Mouse (Mus musculus): ENCODE measurements around the gene Nfkbie. TPM values are rescaled to one million over a fixed set of nuclear protein-coding genes. Genes with fewer than 3 reads are reported as not detected.
A peak's percentile ranks its signal among the peaks of the same experiment; 100 is the strongest.

The Nfkbie gene
- polyA plus RNA-seq, 1 experiment from 2014 or later: 7.8 TPM

- no peaks in the 10 kb centered on the region; the same call in 1 of the 2 replicates for H3K9me3 ChIP-seq (ENCODE audit: control insufficient read depth, low read length)
- no peak overlapping the region for H3K9ac ChIP-seq (ENCODE audit: low read length)
- H3K27me3 ChIP-seq (ENCODE audit: control insufficient read depth, insufficient read depth, low read length): no peaks in the 10 kb centered on the region
- H3K27ac ChIP-seq (ENCODE audit: low read depth, low read length): no peak overlapping the region
- H3K4me2 ChIP-seq: no peak overlapping the region
- ATAC-seq (ENCODE audit: low FRiP score): no peak
- H3K4me3 ChIP-seq (ENCODE audit: low read depth, low read length): no peak overlapping the region
- 0 out of 2 replicates have a peak, but pooled peaks cover 2% of the 10 kb centered on the region for H3K36me3 ChIP-seq (ENCODE audit: control insufficient read depth, insufficient read depth, low read length)
- peak; percentile 94 for DNase-seq (ENCODE audit: low spot score, missing footprints)
- 14% methylated on average over 2 of the region's 2 CpGs for WGBS
- peaks cover 15% of the 10 kb centered on the region for H3K4me1 ChIP-seq (ENCODE audit: control insufficient read depth, insufficient read depth, low read length)
Observed at GRCm38 (mm10) chr17:45581567-45581983, 26.1 kb downstream of the Nfkbie start.

- WGBS: 93% methylated on average over 6 of the region's 6 CpGs
- Histone ChIP-seq H3K27me3 (ENCODE audit: control insufficient read depth, insufficient read depth, low read length) (no peaks in the 10 kb centered on the region), H3K27ac (ENCODE audit: low read depth, low read length) (no peak overlapping the region), H3K9ac (ENCODE audit: low read length) (no peak overlapping the region), H3K9me3 (ENCODE audit: control insufficient read depth, low read length) (no peaks in the 10 kb centered on the region; the same call in 1 of the 2 replicates), H3K4me1 (ENCODE audit: control insufficient read depth, insufficient read depth, low read length) (peaks cover 15% of the 10 kb centered on the region), H3K36me3 (ENCODE audit: control insufficient read depth, insufficient read depth, low read length) (peaks cover 5% of the 10 kb centered on the region; the same call in 1 of the 2 replicates), H3K4me3 (ENCODE audit: low read depth, low read length) (no peak overlapping the region), H3K4me2 (no peak overlapping the region)
- DNase-seq (ENCODE audit: low spot score, missing footprints): no peak
- ATAC-seq (ENCODE audit: low FRiP score): no peak
Observed at GRCm38 (mm10) chr17:45582188-45582587, 26.7 kb downstream of the Nfkbie start.

GRCm38 (mm10) chr17:45582715-45583355 is 27.3 kb downstream of the Nfkbie start:
- Histone ChIP-seq H3K27me3 (ENCODE audit: control insufficient read depth, insufficient read depth, low read length) (no peaks in the 10 kb centered on the region), H3K4me3 (ENCODE audit: low read depth, low read length) (no peak overlapping the region), H3K9ac (ENCODE audit: low read length) (no peak overlapping the region), H3K4me2 (no peak overlapping the region), H3K36me3 (ENCODE audit: control insufficient read depth, insufficient read depth, low read length) (peaks cover 5% of the 10 kb centered on the region; the same call in 1 of the 2 replicates), H3K9me3 (ENCODE audit: control insufficient read depth, low read length) (no peaks in the 10 kb centered on the region; the same call in 1 of the 2 replicates), H3K4me1 (ENCODE audit: control insufficient read depth, insufficient read depth, low read length) (peaks cover 15% of the 10 kb centered on the region), H3K27ac (ENCODE audit: low read depth, low read length) (no peak overlapping the region)
- ATAC-seq (ENCODE audit: low FRiP score): no peak
- DNase-seq (ENCODE audit: low spot score, missing footprints): no peak
- WGBS: 77% methylated on average over 6 of the region's 6 CpGs

- ATAC-seq (ENCODE audit: low FRiP score): peak; percentile 34
- H3K4me3 ChIP-seq (ENCODE audit: low read depth, low read length): no peak overlapping the region
Observed at GRCm38 (mm10) chr17:45584096-45584896, 28.8 kb downstream of the Nfkbie start.

GRCm38 (mm10) chr17:45584939-45585678 is 29.6 kb downstream of the Nfkbie start:
- 12% methylated on average over 14 of the region's 14 CpGs for WGBS
- Histone ChIP-seq H3K27ac (ENCODE audit: low read depth, low read length) (peak overlapping the region; percentile 41; the same call in 1 of the 2 replicates), H3K9ac (ENCODE audit: low read length) (peak overlapping the region; percentile 36), H3K36me3 (ENCODE audit: control insufficient read depth, insufficient read depth, low read length) (peaks cover 5% of the 10 kb centered on the region; the same call in 1 of the 2 replicates), H3K4me1 (ENCODE audit: control insufficient read depth, insufficient read depth, low read length) (peaks cover 15% of the 10 kb centered on the region), H3K27me3 (ENCODE audit: control insufficient read depth, insufficient read depth, low read length) (no peaks in the 10 kb centered on the region), H3K4me3 (ENCODE audit: low read depth, low read length) (no peak overlapping the region), H3K9me3 (ENCODE audit: control insufficient read depth, low read length) (no peaks in the 10 kb centered on the region; the same call in 1 of the 2 replicates), H3K4me2 (no peak overlapping the region)
- peak; percentile 75 for ATAC-seq (ENCODE audit: low FRiP score)
- DNase-seq (ENCODE audit: low spot score, missing footprints): peak; percentile 98

More at GRCm38 (mm10) chr17:45584096-45584896, 28.8 kb downstream of the Nfkbie start:
- peaks cover 5% of the 10 kb centered on the region; the same call in 1 of the 2 replicates for H3K36me3 ChIP-seq (ENCODE audit: control insufficient read depth, insufficient read depth, low read length)
- no peaks in the 10 kb centered on the region for H3K27me3 ChIP-seq (ENCODE audit: control insufficient read depth, insufficient read depth, low read length)
- H3K4me1 ChIP-seq (ENCODE audit: control insufficient read depth, insufficient read depth, low read length): peaks cover 15% of the 10 kb centered on the region
- H3K4me2 ChIP-seq: no peak overlapping the region
- 40% methylated on average over 12 of the region's 12 CpGs for WGBS
- no peak for DNase-seq (ENCODE audit: low spot score, missing footprints)
- H3K27ac ChIP-seq (ENCODE audit: low read depth, low read length): peak overlapping the region; percentile 36
- peak overlapping the region; percentile 36; the same call in 1 of the 2 replicates for H3K9ac ChIP-seq (ENCODE audit: low read length)
- H3K9me3 ChIP-seq (ENCODE audit: control insufficient read depth, low read length): no peaks in the 10 kb centered on the region; the same call in 1 of the 2 replicates

GRCm38 (mm10) chr17:45585725-45586448 is 30.4 kb downstream of the Nfkbie start:
- no peak overlapping the region for H3K4me2 ChIP-seq
- whole genome bisulfite sequencing: 55% methylated on average over 23 of the region's 23 CpGs

GRCm38 (mm10) chr17:45586449-45586837 is 30.9 kb downstream of the Nfkbie start:
- Histone ChIP-seq H3K9ac (ENCODE audit: low read length) (no peak overlapping the region), H3K9me3 (ENCODE audit: control insufficient read depth, low read length) (no peaks in the 10 kb centered on the region; the same call in 1 of the 2 replicates), H3K4me2 (no peak overlapping the region), H3K27me3 (ENCODE audit: control insufficient read depth, insufficient read depth, low read length) (no peaks in the 10 kb centered on the region), H3K4me3 (ENCODE audit: low read depth, low read length) (no peak overlapping the region), H3K27ac (ENCODE audit: low read depth, low read length) (no peak overlapping the region), H3K4me1 (ENCODE audit: control insufficient read depth, insufficient read depth, low read length) (peaks cover 15% of the 10 kb centered on the region), H3K36me3 (ENCODE audit: control insufficient read depth, insufficient read depth, low read length) (peaks cover 5% of the 10 kb centered on the region; the same call in 1 of the 2 replicates)
- DNase-seq (ENCODE audit: low spot score, missing footprints): no peak
- ATAC-seq (ENCODE audit: low FRiP score): no peak
- 94% methylated on average over 3 of the region's 3 CpGs for WGBS

More at GRCm38 (mm10) chr17:45585725-45586448, 30.4 kb downstream of the Nfkbie start:
- Histone ChIP-seq H3K4me3 (ENCODE audit: low read depth, low read length) (no peak overlapping the region), H3K36me3 (ENCODE audit: control insufficient read depth, insufficient read depth, low read length) (peaks cover 5% of the 10 kb centered on the region; the same call in 1 of the 2 replicates), H3K9me3 (ENCODE audit: control insufficient read depth, low read length) (no peaks in the 10 kb centered on the region; the same call in 1 of the 2 replicates), H3K27me3 (ENCODE audit: control insufficient read depth, insufficient read depth, low read length) (no peaks in the 10 kb centered on the region), H3K4me1 (ENCODE audit: control insufficient read depth, insufficient read depth, low read length) (peaks cover 15% of the 10 kb centered on the region), H3K9ac (ENCODE audit: low read length) (no peak overlapping the region), H3K27ac (ENCODE audit: low read depth, low read length) (0 out of 2 replicates have a peak overlapping the region, but pooled peaks have one; percentile 41)
- ATAC-seq (ENCODE audit: low FRiP score) (no peak), DNase-seq (ENCODE audit: low spot score, missing footprints) (no peak)

- ATAC-seq (ENCODE audit: low FRiP score) (no peak), DNase-seq (ENCODE audit: low spot score, missing footprints) (no peak)
- Histone ChIP-seq H3K27ac (ENCODE audit: low read depth, low read length) (no peak overlapping the region), H3K27me3 (ENCODE audit: control insufficient read depth, insufficient read depth, low read length) (no peaks in the 10 kb centered on the region; the same call in 1 of the 2 replicates), H3K4me2 (no peak overlapping the region), H3K9me3 (ENCODE audit: control insufficient read depth, low read length) (no peaks in the 10 kb centered on the region; the same call in 1 of the 2 replicates), H3K9ac (ENCODE audit: low read length) (no peak overlapping the region), H3K4me1 (ENCODE audit: control insufficient read depth, insufficient read depth, low read length) (peaks cover 17% of the 10 kb centered on the region), H3K36me3 (ENCODE audit: control insufficient read depth, insufficient read depth, low read length) (peaks cover 5% of the 10 kb centered on the region; the same call in 1 of the 2 replicates), H3K4me3 (ENCODE audit: low read depth, low read length) (no peak overlapping the region)
- 94% methylated on average over 7 of the region's 7 CpGs for WGBS
Observed at GRCm38 (mm10) chr17:45588370-45588769, 32.9 kb downstream of the Nfkbie start.

All from midbrain, embryonic 11.5 days (tissue).